8 mouse cellular contexts compared by ENCODE assay signal in the genomic region with DNA sequence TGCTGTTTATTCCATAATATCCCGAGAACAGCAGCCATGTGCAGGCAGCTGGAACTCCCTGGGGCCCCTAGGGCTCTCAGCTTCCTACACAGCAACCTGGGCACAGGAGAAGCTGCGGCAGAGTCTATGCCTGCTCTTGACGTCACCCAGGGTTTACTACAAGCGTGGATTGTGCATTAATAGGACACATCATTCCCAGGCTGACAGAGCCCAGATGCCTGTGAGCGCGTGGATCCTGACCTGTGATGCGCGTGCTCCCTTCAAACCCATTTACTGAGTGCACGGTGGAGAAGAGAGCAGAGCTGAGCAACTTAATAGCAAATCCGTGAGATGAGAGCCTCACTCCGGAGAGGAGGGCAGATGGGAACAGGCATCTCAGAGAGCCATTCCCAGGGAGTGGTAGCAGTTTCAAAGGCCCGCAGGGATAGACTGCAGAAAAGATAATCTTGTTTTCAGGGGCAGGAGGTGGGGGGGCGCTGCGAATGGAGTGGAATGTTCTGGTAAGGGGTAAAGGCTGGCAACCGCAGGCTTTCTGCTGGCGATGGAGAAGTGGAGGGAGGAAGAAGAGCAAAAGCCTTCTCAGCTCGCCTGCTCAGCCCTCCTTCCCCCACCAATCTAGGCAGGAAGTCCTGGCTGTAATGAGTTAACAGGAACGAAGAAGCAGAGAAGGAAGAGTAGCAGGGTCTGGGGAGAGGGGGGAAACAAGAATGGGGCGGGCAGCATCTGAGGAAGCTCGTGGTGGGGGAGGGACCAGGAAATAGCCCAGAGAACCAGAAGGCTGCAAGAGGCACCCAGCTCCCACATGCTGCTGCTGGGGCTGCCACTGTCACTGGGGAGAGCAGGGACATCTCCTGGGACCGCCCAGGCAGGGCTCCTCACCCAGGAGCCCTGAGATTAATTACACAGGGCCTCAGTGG. TPM values are rescaled to one million over a fixed set of nuclear protein-coding genes. Genes with fewer than 3 reads are reported as not detected.
A peak's percentile ranks its signal among the peaks of the same experiment; 100 is the strongest.
DNase-seq lines count a peak whose midpoint lies in the region; ATAC-seq lines count a peak whose summit lies in the region.

No protein-coding gene starts in this region.

- peak overlapping the region; percentile 70 to 73 for H3K27ac ChIP-seq in heart, embryonic 14.5 days (replicated peaks in 1 of 2; ENCODE audit: control insufficient read depth in 1 of 2, insufficient read depth in 1 of 2, low read depth in 2 of 2, low read length in 2 of 2)

- no peak for ATAC-seq in heart, embryonic 14.5 days (ENCODE audit: insufficient number of reproducible peaks, insufficient read depth, low FRiP score, low read depth)

- H3K36me3 ChIP-seq in heart, embryonic 14.5 days (ENCODE audit: control insufficient read depth, insufficient read depth, low read length): 0 out of 2 replicates have a peak, but pooled peaks cover 5% of the 10 kb centered on the region

- H3K4me2 ChIP-seq in heart, embryonic 14.5 days (ENCODE audit: low read length): peak overlapping the region; percentile 53

- H3K4me3 ChIP-seq in heart, embryonic 14.5 days (ENCODE audit: control insufficient read depth in 1 of 2, insufficient read depth in 1 of 2, low read depth in 1 of 2, low read length in 2 of 2): no peak overlapping the region

- intact Hi-C loops in gastrocnemius, postnatal 14 days (cut with DNase I; ENCODE audit: low total_unique reads): no loop called here

- H3K4me1 ChIP-seq in heart, embryonic 14.5 days (ENCODE audit: control insufficient read depth in 2 of 2, insufficient read depth in 2 of 2, low read length in 2 of 2): peaks cover 32 to 46% of the 10 kb centered on the region in 2 experiments

- WGBS in heart, embryonic 14.5 days: 14% methylated on average over 21 of the region's 21 CpGs

- peak overlapping the region; percentile 56 for H3K9ac ChIP-seq in heart, embryonic 14.5 days (ENCODE audit: low read length)

- no peaks in the 10 kb centered on the region for H3K9me3 ChIP-seq in heart, embryonic 14.5 days (ENCODE audit: control insufficient read depth, low read length)

- no peaks in the 10 kb centered on the region for H3K27me3 ChIP-seq in heart, embryonic 14.5 days (ENCODE audit: control insufficient read depth, insufficient read depth, low read length)

- peak; percentile 48 for DNase-seq in gastrocnemius, postnatal 14 days
- DNase-seq in gastrocnemius, postnatal 4 days (ENCODE audit: low spot score in 2 of 2): no peak
- peak; percentile 61 to 63 for DNase-seq in cerebellum, postnatal 25 days
- peak; percentile 66 to 75 for DNase-seq in kidney, postnatal 25 days
- peak; percentile 79 for DNase-seq in lung, postnatal 4 days
- DNase-seq in right cerebral cortex, postnatal 4 days: peak; percentile 29
- no peak for DNase-seq in urinary bladder, postnatal 36 days (ENCODE audit: low spot score in 2 of 2)

RNA-seq across cellular contexts. Expression of a gene that starts 4.0 kb away (rescaled TPM):
- 10 to 100 TPM; 31.8 to 36.4 TPM for total RNA-seq in gastrocnemius, postnatal 14 days (2021)
- 10 to 100 TPM; 42.9 to 43.8 TPM for total RNA-seq in gastrocnemius, postnatal 4 days (2021)
- polyA plus RNA-seq in heart, embryonic 14.5 days (2014; fragmentation: Nextera tagmentation; extraction: Ambion mirVana): 12.1 and 12.8 TPM in 2 replicates

RNA-seq across cellular contexts. Expression of a gene that starts 19.1 kb away (rescaled TPM):
- under 1 TPM; 0.62 to 0.90 TPM for total RNA-seq in gastrocnemius, postnatal 14 days (2021)
- total RNA-seq in gastrocnemius, postnatal 4 days (2021): 1 to 10 TPM; 2.2 to 2.6 TPM
- 1.1 and 1.4 TPM in 2 replicates for polyA plus RNA-seq in heart, embryonic 14.5 days (2014; fragmentation: Nextera tagmentation; extraction: Ambion mirVana)

RNA-seq across cellular contexts. Expression of a gene that starts 33.0 kb away (rescaled TPM):
- 1 to 10 TPM; 2.6 to 4.4 TPM for total RNA-seq in gastrocnemius, postnatal 14 days (2021)
- 1 to 10 TPM; 4.4 to 5.2 TPM for total RNA-seq in gastrocnemius, postnatal 4 days (2021)
- polyA plus RNA-seq in heart, embryonic 14.5 days (2014; fragmentation: Nextera tagmentation; extraction: Ambion mirVana): 7.6 and 8.0 TPM in 2 replicates

Comparison
In these comparisons a context has a peak if more than half of its experiments do, and no peak if none do; other contexts are left out.
1. DNase-seq: peak in gastrocnemius, postnatal 14 days (single experiment), cerebellum, postnatal 25 days (2 of 2), kidney, postnatal 25 days (2 of 2), lung, postnatal 4 days (2 of 2) and right cerebral cortex, postnatal 4 days (single experiment); none in gastrocnemius, postnatal 4 days (0 of 2) and urinary bladder, postnatal 36 days (0 of 2).